Mouse (Mus musculus) CH12.LX (cell line): ENCODE measurements at regions not wholly inside any gene's neighbourhood (a gene's known extent, or its start where the extent isn't known, plus 50 kb on each side); places are given as distances from the start of the nearest gene placed in this dataset.

ENCODE experiments used
- DNase-seq: peaks from one replicate; pipeline ENCODE4 v3.0.0-alpha.2; 2013; ENCODE audit errors: extremely low read depth
- H3K27ac ChIP-seq: 2 replicates; pipeline ENCODE4 v1.5.1; 2012; ENCODE audit warnings: low read depth, mild to moderate bottlenecking, control low read depth, moderate library complexity; ENCODE audit not compliant: insufficient read depth
- H3K27me3 ChIP-seq: replicated peaks from 2 replicates; pipeline ENCODE3; 2012; ENCODE audit warnings: inconsistent platforms
- H3K36me3 ChIP-seq, 2 experiments: replicated peaks in 1 of 2; 2 replicates each; pipeline versions ENCODE3 to v1.6.1; 2012; ENCODE audit warnings: inconsistent platforms in 1 of 2, low read length in 1 of 2, mild to moderate bottlenecking in 1 of 2, mixed read lengths in 1 of 2, moderate library complexity in 1 of 2; ENCODE audit not compliant: control insufficient read depth in 1 of 2, insufficient read depth in 1 of 2
- H3K4me1 ChIP-seq, 2 experiments: 2 replicates each; pipeline ENCODE4 v1.6.1; 2012; ENCODE audit warnings: inconsistent platforms in 1 of 2, moderate library complexity in 1 of 2; ENCODE audit not compliant: insufficient read depth in 2 of 2, control insufficient read depth in 1 of 2
- H3K4me2 ChIP-seq: 2 replicates; pipeline ENCODE4 v1.6.1; 2012; ENCODE audit warnings: low read depth, mild to moderate bottlenecking, control low read depth; ENCODE audit not compliant: poor library complexity, insufficient read depth, severe bottlenecking
- H3K4me3 ChIP-seq, 3 experiments: fragments of 150-350 bp in 1 of 3; sonication (generic) in 1 of 3; replicated peaks in 1 of 3; 2 replicates each; pipeline versions ENCODE3 to v1.5.1; 2011 to 2012; ENCODE audit warnings: low read depth in 2 of 3, low read length in 2 of 3, mild to moderate bottlenecking in 2 of 3, moderate library complexity in 2 of 3, control low read depth in 1 of 3, improper control_type of control experiment in 1 of 3, inconsistent platforms in 1 of 3, mixed read lengths in 1 of 3; ENCODE audit not compliant: poor library complexity in 1 of 3
- H3K79me2 ChIP-seq: replicated peaks from 2 replicates; pipeline ENCODE4 v1.6.1; 2012; ENCODE audit warnings: mild to moderate bottlenecking, moderate library complexity; ENCODE audit not compliant: control insufficient read depth, poor library complexity, insufficient read depth, severe bottlenecking; ENCODE audit errors: extremely low read depth
- H3K9ac ChIP-seq: 2 replicates; pipeline ENCODE4 v1.6.1; 2012; ENCODE audit warnings: low read depth, mild to moderate bottlenecking, control low read depth, moderate library complexity; ENCODE audit not compliant: insufficient read depth
- H3K9me3 ChIP-seq: replicated peaks from 2 replicates; pipeline ENCODE3; 2012; ENCODE audit warnings: low read length, inconsistent platforms, mixed read lengths
- BHLHE40 ChIP-seq: IDR thresholded peaks from 2 replicates; pipeline ENCODE4 v1.6.1; 2011; ENCODE audit warnings: mild to moderate bottlenecking, low read depth, low read length, improper control_type of control experiment
- CHD2 ChIP-seq: IDR thresholded peaks from 2 replicates; pipeline ENCODE4 v1.6.1; 2011; ENCODE audit warnings: low read length, improper control_type of control experiment
- CTCF ChIP-seq, 2 experiments: IDR thresholded peaks in 1 of 2; conservative IDR thresholded peaks in 1 of 2; 2 replicates each; pipeline ENCODE4 v1.5.1; 2011 to 2012; ENCODE audit warnings: low read depth in 2 of 2, low read length in 2 of 2, improper control_type of control experiment in 1 of 2, inconsistent platforms in 1 of 2, mild to moderate bottlenecking in 1 of 2, moderate library complexity in 1 of 2
- E2F4 ChIP-seq: IDR thresholded peaks from 2 replicates; pipeline ENCODE4 v1.6.1; 2011; ENCODE audit warnings: low read depth, low read length, improper control_type of control experiment; ENCODE audit not compliant: insufficient replicate concordance
- ELF1 ChIP-seq: IDR thresholded peaks from 2 replicates; pipeline ENCODE4 v1.6.1; 2014; ENCODE audit warnings: low read depth, mild to moderate bottlenecking, inconsistent platforms, low read length, improper control_type of control experiment
- EP300 ChIP-seq: IDR thresholded peaks from 2 replicates; pipeline ENCODE4 v1.6.1; 2011; ENCODE audit warnings: low read length, improper control_type of control experiment
- ETS1 ChIP-seq: conservative IDR thresholded peaks from 2 replicates; pipeline ENCODE4 v1.6.1; 2012; ENCODE audit warnings: low read depth, mild to moderate bottlenecking, inconsistent platforms, low read length, improper control_type of control experiment, moderate library complexity
- GABPA ChIP-seq: IDR thresholded peaks from 2 replicates; pipeline ENCODE4 v1.6.1; 2012; ENCODE audit warnings: low read depth, low read length, improper control_type of control experiment, inconsistent platforms; ENCODE audit not compliant: insufficient replicate concordance
- HCFC1 ChIP-seq: IDR thresholded peaks from 2 replicates; pipeline ENCODE4 v1.6.1; 2012; ENCODE audit warnings: low read depth, mild to moderate bottlenecking, inconsistent platforms, low read length, improper control_type of control experiment
- MAFK ChIP-seq: IDR thresholded peaks from 2 replicates; pipeline ENCODE4 v1.6.1; 2011; ENCODE audit warnings: low read length, improper control_type of control experiment; ENCODE audit not compliant: insufficient replicate concordance
- MAZ ChIP-seq: IDR thresholded peaks from 2 replicates; pipeline ENCODE4 v1.6.1; 2012; ENCODE audit warnings: low read depth, mild to moderate bottlenecking, inconsistent platforms, low read length, improper control_type of control experiment, moderate library complexity
- MEF2A ChIP-seq: IDR thresholded peaks from 2 replicates; pipeline ENCODE4 v1.6.1; 2014; ENCODE audit warnings: low read depth, mild to moderate bottlenecking, inconsistent platforms, low read length, improper control_type of control experiment, borderline replicate concordance
- MXI1 ChIP-seq: IDR thresholded peaks from 2 replicates; pipeline ENCODE4 v1.6.1; 2011; ENCODE audit warnings: mild to moderate bottlenecking, low read depth, low read length, improper control_type of control experiment
- MYC ChIP-seq: IDR thresholded peaks from 2 replicates; pipeline ENCODE4 v1.6.1; 2011; ENCODE audit warnings: low read depth, mild to moderate bottlenecking, improper control_type of control experiment, low read length
- NRF1 ChIP-seq: IDR thresholded peaks from 2 replicates; pipeline ENCODE4 v1.6.1; 2014; ENCODE audit warnings: low read depth, mild to moderate bottlenecking, inconsistent platforms, low read length, improper control_type of control experiment, moderate library complexity
- POLR2A ChIP-seq: IDR thresholded peaks from 2 replicates; pipeline ENCODE4 v1.6.1; 2011; ENCODE audit warnings: low read depth, mild to moderate bottlenecking, improper control_type of control experiment, low read length
- RAD21 ChIP-seq: IDR thresholded peaks from 2 replicates; pipeline ENCODE4 v1.6.1; 2011; ENCODE audit warnings: low read depth, mild to moderate bottlenecking, low read length, improper control_type of control experiment, moderate library complexity
- SIN3A ChIP-seq: IDR thresholded peaks from 2 replicates; pipeline ENCODE4 v1.6.1; 2012; ENCODE audit warnings: low read length, improper control_type of control experiment, inconsistent platforms
- UBTF ChIP-seq: IDR thresholded peaks from 2 replicates; pipeline ENCODE4 v1.6.1; 2012; ENCODE audit warnings: low read depth, mild to moderate bottlenecking, inconsistent platforms, low read length, improper control_type of control experiment, moderate library complexity
- ZNF384 ChIP-seq: IDR thresholded peaks from 2 replicates; pipeline ENCODE4 v1.6.1; 2012; ENCODE audit warnings: low read depth, low read length, improper control_type of control experiment, inconsistent platforms
- dilution Hi-C: fragments of 300-500 bp; cut with MboI; formaldehyde crosslinking; loops from 2 replicates; pipeline ENCODE4 v1.14.3; 2020; ENCODE audit warnings: low sequenced_read_pairs; ENCODE audit not compliant: extremely low pct_unique_long_range_greater_than_20kb, extremely low pct_ligation_motif_present
- in situ Hi-C: fragments of 300-500 bp; cut with MboI; formaldehyde crosslinking; loops from 3 replicates; pipeline ENCODE4 v1.14.3; 2019; ENCODE audit warnings: low sequenced_read_pairs, low pct_ligation_motif_present, low pct_unique_long_range_greater_than_20kb, mixed read lengths

DNA sequence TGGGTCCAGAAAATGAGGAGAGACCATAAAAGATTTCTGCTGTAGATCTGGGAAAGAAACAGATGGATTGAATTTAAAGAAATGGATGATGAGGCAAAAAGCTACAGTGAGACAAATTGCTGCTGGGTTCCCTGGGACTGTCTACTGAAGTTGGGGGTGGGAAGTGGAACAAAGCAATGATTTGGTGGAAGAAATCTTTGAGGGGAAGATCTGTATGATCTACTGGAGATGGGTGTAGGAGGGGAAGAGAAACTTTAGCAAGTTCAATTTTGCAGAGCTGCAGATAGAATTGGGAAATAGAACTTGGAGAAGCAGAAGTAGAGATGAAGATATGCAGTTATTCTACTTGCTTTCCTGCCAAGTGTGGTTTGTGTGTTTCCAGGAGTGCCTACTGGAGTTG is 5478.8 kb downstream of the 9330182O14Rik start:
- dilution Hi-C loops (no loop called here), in situ Hi-C loops (no loop called here)

DNA sequence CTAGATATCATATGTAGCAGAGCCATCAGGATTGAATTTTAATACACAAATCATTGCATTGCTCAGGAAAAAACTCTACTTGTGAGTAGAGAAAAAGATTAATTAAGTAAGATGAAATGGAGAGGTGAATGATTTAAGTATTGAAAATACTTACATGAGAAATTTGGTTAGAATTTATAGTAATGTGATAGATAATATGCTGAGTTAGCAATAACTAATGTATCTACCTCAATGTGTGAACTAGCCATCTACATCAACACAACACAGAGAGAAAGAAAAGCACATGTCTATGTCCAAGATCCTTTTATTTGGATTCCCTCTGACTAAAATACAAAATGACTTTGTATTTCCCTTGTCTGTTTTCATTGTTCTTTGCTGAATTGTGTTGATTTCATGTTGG is 5512.1 kb downstream of the 9330182O14Rik start:
- no peaks in the 10 kb centered on the region for H3K79me2 ChIP-seq
- no peak for DNase-seq
- no peak overlapping the region for H3K9ac ChIP-seq
- H3K36me3 ChIP-seq, result no peaks in the 10 kb centered on the region
- in situ Hi-C loops (no loop called here), dilution Hi-C loops (no loop called here)
- no peaks in the 10 kb centered on the region for H3K4me1 ChIP-seq
- no peak overlapping the region for H3K27ac ChIP-seq
- no peaks in the 10 kb centered on the region for H3K27me3 ChIP-seq
- TF ChIP-seq MXI1, result no peak
- peak; percentile 61; the same call in 1 of the 2 replicates for TF ChIP-seq MAFK
- H3K4me2 ChIP-seq, result no peak overlapping the region
- peaks cover 29% of the 10 kb centered on the region for H3K9me3 ChIP-seq
- H3K4me3 ChIP-seq, result no peak overlapping the region

More for the DNA sequence above, 5478.8 kb downstream of the 9330182O14Rik start:
- Histone ChIP-seq H3K27me3 (no peaks in the 10 kb centered on the region), H3K36me3 (no peaks in the 10 kb centered on the region), H3K4me2 (no peak overlapping the region), H3K4me3 (no peak overlapping the region), H3K9me3 (peaks cover 29% of the 10 kb centered on the region), H3K79me2 (no peaks in the 10 kb centered on the region), H3K27ac (no peak overlapping the region), H3K9ac (no peak overlapping the region), H3K4me1 (no peaks in the 10 kb centered on the region)
- TF ChIP-seq GABPA, result no peak
- TF ChIP-seq MEF2A, result no peak
- TF ChIP-seq ETS1, result no peak
- TF ChIP-seq HCFC1, result no peak
- no peak for TF ChIP-seq MAZ
- no peak for TF ChIP-seq UBTF
- TF ChIP-seq ZNF384, result no peak
- no peak for TF ChIP-seq EP300
- TF ChIP-seq CTCF (conservative IDR thresholded peaks at IDR 0.05 in 1 of 2, IDR thresholded peaks at IDR 0.05 in 1 of 2; ENCODE audit: low read depth in 2 of 2, low read length in 2 of 2), result no peak
- no peak for TF ChIP-seq ELF1
- no peak for TF ChIP-seq POLR2A
- TF ChIP-seq SIN3A, result no peak
- DNase-seq, result no peak

DNA sequence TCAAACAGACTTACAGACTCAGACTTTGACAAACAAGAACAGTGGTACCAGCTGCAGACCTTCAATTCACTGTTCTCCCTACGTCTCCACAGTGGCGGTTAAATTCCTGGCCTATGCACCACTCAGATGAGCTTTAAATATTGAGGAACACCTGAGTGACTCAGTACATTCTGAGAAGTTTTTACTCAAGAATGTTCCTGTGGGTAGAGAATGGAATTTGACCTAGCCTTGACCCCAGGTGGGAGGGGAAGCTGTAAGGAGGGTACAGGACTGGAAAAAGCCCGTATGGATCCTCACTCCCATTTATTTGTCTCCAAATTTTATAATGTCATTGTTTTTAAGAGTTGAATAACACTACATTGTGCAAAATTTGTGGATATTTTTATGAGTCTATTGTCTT is 5529.4 kb downstream of the 9330182O14Rik start:
- no peak overlapping the region for H3K9ac ChIP-seq
- no peak overlapping the region for H3K4me2 ChIP-seq
- no peak for TF ChIP-seq GABPA
- no peak for TF ChIP-seq MAFK
- TF ChIP-seq NRF1, result no peak
- no peak for TF ChIP-seq RAD21
- no peak for TF ChIP-seq HCFC1
- no peak for TF ChIP-seq MXI1
- TF ChIP-seq E2F4, result no peak
- no peak for TF ChIP-seq BHLHE40
- no peak for TF ChIP-seq MYC
- TF ChIP-seq CHD2, result no peak
- H3K4me1 ChIP-seq, result no peaks in the 10 kb centered on the region
- H3K27me3 ChIP-seq, result no peaks in the 10 kb centered on the region
- dilution Hi-C loops, result no loop called here
- H3K27ac ChIP-seq, result no peak overlapping the region
- in situ Hi-C loops, result no loop called here
- no peaks in the 10 kb centered on the region for H3K36me3 ChIP-seq
- no peaks in the 10 kb centered on the region for H3K79me2 ChIP-seq
- no peak overlapping the region for H3K4me3 ChIP-seq
- H3K9me3 ChIP-seq, result peaks cover 75% of the 10 kb centered on the region
- no peak for DNase-seq
